Mouse (Mus musculus) neural tube, embryonic 12.5 days (tissue): Measurements from ENCODE around the gene Endod1. TPM values are rescaled to one million over a fixed set of nuclear protein-coding genes. Genes with fewer than 3 reads are reported as not detected.

Source experiments
- ATAC-seq: fragments of 200-750 bp; cut with Nextera tagmentation; 2 replicates; pipeline ENCODE4 v1.8.0; 2017; ENCODE audit warnings: low read depth, mild to moderate bottlenecking, moderate TSS enrichment, moderate library complexity; ENCODE audit not compliant: low FRiP score
- H3K27ac ChIP-seq: fragments of 300-500 bp; sonication (generic); 2 replicates; pipeline ENCODE4 v1.5.1; 2016
- H3K27me3 ChIP-seq: fragments of 300-500 bp; sonication (generic); replicated peaks from 2 replicates; pipeline ENCODE4 v1.6.1; 2016; ENCODE audit warnings: mild to moderate bottlenecking
- H3K36me3 ChIP-seq: fragments of 300-500 bp; sonication (generic); 2 replicates; pipeline ENCODE4 v1.6.1; 2016; ENCODE audit warnings: mild to moderate bottlenecking
- H3K4me1 ChIP-seq: fragments of 300-500 bp; sonication (generic); 2 replicates; pipeline ENCODE4 v1.6.1; 2016
- H3K4me2 ChIP-seq: fragments of 300-500 bp; sonication (generic); replicated peaks from 2 replicates; pipeline ENCODE4 v1.6.1; 2016; ENCODE audit warnings: mild to moderate bottlenecking
- H3K4me3 ChIP-seq: fragments of 300-500 bp; sonication (generic); 2 replicates; pipeline ENCODE4 v1.5.1; 2016
- H3K9ac ChIP-seq: fragments of 300-500 bp; sonication (generic); 2 replicates; pipeline ENCODE4 v1.6.1; 2016; ENCODE audit warnings: mild to moderate bottlenecking
- H3K9me3 ChIP-seq: fragments of 300-500 bp; sonication (generic); 2 replicates; pipeline ENCODE4 v1.6.1; 2016; ENCODE audit warnings: mild to moderate bottlenecking
- WGBS: fragments of 180-500 bp; shearing (Covaris S2); methylation state at CpG from one replicate; pipeline ENCODE4 v1.1.7; 2016; 5-methylcytosine and 5-hydroxymethylcytosine counted together
- polyA plus RNA-seq: library from polyadenylated mRNA; unstranded; fragments of >200 nt; fragmentation: Nextera tagmentation; extraction: Ambion mirVana; gene quantifications from 2 replicates; pipeline ENCODE4 v1.2.1, GENCODE M21; 2016

The Endod1 gene
- polyA plus RNA-seq, 1 experiment from 2014 or later, result 11.7 TPM

DNA sequence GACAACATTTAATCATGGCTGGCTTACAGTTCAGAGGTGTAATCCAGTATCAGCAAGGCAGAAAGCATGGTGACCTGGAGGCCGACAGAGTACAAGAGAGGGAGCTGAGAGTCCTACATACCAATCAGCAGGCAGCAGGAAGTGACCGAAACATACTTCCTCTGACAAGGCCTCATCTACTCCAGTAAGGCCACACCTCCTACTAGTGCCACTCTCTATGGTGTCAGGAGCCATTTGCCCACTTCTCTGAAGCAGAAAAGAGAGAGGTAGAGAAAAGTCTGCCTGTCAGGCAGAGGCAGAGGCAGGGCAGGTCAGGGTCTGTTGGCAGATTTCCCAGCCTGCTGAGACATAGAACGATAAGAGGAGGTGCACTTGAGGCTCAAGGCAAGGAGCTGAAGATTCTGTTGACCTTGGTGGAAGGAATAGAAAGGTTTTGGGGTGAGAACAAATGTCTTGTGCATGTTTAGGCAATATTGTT, 10.6 kb upstream of the Endod1 start:
- Histone ChIP-seq H3K36me3 (no peaks in the 10 kb centered on the region), H3K27me3 (no peaks in the 10 kb centered on the region), H3K9ac (no peak overlapping the region), H3K4me3 (no peak overlapping the region), H3K4me2 (no peak overlapping the region), H3K9me3 (no peaks in the 10 kb centered on the region), H3K4me1 (no peaks in the 10 kb centered on the region; the same call in 1 of the 2 replicates), H3K27ac (no peak overlapping the region)
- ATAC-seq, result no peak
- WGBS, result 90% methylated on average over 3 of the region's 3 CpGs

DNA sequence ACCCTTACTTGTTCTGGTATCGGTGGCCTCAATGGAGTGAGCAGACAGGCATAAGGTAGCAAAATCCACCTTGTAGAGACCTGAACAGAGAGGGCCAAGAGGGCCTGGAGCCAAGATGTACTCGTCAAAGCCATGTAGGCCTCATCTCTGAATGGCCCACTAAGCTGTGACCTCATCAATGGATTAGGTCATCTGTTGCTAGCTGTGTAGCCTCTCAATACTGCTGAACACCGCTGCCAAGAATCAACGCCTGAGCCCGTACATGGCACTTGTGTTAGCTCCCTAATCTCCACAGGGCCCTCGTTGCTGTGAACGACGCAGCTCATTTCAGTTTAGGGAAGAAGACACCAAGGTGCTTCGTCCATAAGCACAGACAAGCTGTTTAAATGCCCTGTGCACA, 10.0 kb upstream of the Endod1 start:
- H3K9me3 ChIP-seq, result no peaks in the 10 kb centered on the region
- H3K36me3 ChIP-seq, result no peaks in the 10 kb centered on the region
- no peak overlapping the region for H3K4me3 ChIP-seq
- H3K27ac ChIP-seq, result no peak overlapping the region
- H3K27me3 ChIP-seq, result no peaks in the 10 kb centered on the region
- WGBS, result 94% methylated on average over 9 of the region's 9 CpGs
- ATAC-seq, result no peak
- no peak overlapping the region for H3K4me2 ChIP-seq
- no peaks in the 10 kb centered on the region; the same call in 1 of the 2 replicates for H3K4me1 ChIP-seq
- no peak overlapping the region for H3K9ac ChIP-seq

DNA sequence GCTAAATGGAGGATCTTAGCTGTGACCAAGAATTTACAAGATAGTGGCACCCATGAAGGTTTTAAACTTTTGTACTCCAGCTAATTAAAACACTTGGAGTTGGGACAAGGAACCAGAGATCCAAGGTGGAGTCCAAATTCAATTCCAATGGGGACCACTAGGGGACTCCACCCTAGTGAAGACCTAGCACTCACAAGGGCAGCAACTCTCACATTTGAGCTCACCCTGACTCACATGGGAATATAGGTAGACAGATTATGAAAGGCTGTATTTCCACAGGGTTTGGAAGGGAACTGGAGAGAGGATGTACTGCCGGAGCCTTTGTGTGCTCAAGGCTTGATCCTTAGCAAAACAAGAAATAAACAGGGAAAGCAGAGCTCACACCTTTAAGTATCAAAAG, 9.0 kb upstream of the Endod1 start:
- ATAC-seq, result no peak
- H3K4me2 ChIP-seq, result no peak overlapping the region
- WGBS, result 98% methylated on average over 1 of the region's 1 CpGs

DNA sequence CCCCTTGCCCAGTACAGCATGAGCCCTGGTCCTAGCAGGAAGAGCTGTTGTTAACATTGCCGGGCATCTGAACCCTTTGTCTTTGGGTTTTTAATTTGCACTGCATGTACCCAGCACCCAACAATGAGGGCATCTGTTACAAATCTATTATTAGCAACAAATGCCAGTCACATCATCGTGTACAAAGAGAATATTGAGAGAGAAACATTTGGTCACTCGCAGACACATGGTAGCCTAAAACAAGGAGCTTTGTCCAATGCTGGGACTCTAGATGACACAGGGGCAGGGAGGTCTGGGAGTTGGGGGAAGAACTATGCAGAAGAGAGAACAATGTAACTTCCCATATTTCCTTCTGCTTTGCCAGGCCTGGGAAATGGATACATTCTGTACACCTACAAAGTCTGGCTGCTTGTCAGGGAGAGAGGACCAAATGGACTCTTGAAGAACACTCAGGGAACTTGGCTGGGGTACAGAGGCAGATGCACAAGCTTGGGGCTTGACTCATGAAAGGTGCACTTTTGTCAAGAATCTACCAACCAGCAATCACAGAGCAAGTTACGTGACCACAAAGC, 7.8 kb upstream of the Endod1 start:
- no peaks in the 10 kb centered on the region for H3K27me3 ChIP-seq
- H3K9ac ChIP-seq, result no peak overlapping the region
- H3K9me3 ChIP-seq, result no peaks in the 10 kb centered on the region
- no peak overlapping the region for H3K4me2 ChIP-seq
- H3K4me1 ChIP-seq, result no peaks in the 10 kb centered on the region; the same call in 1 of the 2 replicates
- no peak for ATAC-seq
- no peak overlapping the region for H3K4me3 ChIP-seq
- 69% methylated on average over 4 of the region's 4 CpGs for WGBS
- H3K27ac ChIP-seq, result no peak overlapping the region
- no peaks in the 10 kb centered on the region for H3K36me3 ChIP-seq

More for the DNA sequence above, 9.0 kb upstream of the Endod1 start:
- Histone ChIP-seq H3K4me1 (no peaks in the 10 kb centered on the region; the same call in 1 of the 2 replicates), H3K4me3 (no peak overlapping the region), H3K27ac (no peak overlapping the region), H3K9ac (no peak overlapping the region), H3K36me3 (no peaks in the 10 kb centered on the region), H3K27me3 (no peaks in the 10 kb centered on the region), H3K9me3 (no peaks in the 10 kb centered on the region)

DNA sequence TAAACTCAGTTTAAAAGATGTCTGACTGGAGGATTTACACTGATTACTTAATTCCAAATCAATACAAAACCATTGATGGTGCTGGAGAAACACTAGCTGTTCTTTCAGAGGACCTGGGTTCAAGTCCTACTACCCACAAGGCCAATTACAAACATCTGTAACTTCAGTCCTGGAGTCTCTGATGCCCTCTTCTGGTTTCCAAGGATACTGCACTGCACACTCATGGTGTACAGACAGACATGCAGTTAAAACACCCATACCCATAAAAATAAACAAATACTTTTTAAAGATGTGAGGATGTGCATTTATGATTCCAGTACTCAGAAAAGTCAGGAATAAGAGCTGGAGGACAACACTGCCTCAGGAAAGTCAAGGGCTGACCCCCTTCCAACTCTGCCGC, 6.7 kb upstream of the Endod1 start:
- H3K4me2 ChIP-seq, result no peak overlapping the region
- H3K9me3 ChIP-seq, result no peaks in the 10 kb centered on the region
- no peaks in the 10 kb centered on the region for H3K36me3 ChIP-seq
- H3K4me1 ChIP-seq, result no peaks in the 10 kb centered on the region; the same call in 1 of the 2 replicates
- no peak overlapping the region for H3K27ac ChIP-seq
- no peak for ATAC-seq
- no peak overlapping the region for H3K9ac ChIP-seq
- 97% methylated on average over 1 of the region's 1 CpGs for WGBS
- no peak overlapping the region for H3K4me3 ChIP-seq
- H3K27me3 ChIP-seq, result no peaks in the 10 kb centered on the region

DNA sequence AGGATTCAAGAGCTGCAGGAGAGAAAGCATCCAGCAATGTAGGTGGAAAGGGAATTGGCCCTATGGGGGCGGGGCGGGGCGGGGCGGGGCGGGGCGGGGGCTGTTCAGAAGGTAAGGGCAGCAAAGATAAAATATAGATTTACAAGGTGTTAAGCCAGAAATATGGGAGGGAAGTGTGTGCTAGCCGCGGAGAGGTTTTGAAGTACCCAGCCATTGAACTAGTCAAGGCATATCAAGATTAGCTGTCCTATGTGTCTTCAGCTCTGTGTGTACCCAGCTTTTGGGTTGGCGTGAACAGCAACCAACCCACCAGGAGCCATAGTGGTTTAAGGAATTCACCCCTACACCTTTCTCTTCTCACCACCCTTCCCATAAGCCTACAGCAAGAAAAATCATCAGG, 5.5 kb upstream of the Endod1 start:
- no peak overlapping the region for H3K27ac ChIP-seq
- no peaks in the 10 kb centered on the region; the same call in 1 of the 2 replicates for H3K4me1 ChIP-seq
- no peak overlapping the region for H3K4me2 ChIP-seq
- no peak overlapping the region for H3K4me3 ChIP-seq
- H3K9me3 ChIP-seq, result no peaks in the 10 kb centered on the region
- H3K9ac ChIP-seq, result no peak overlapping the region
- no peaks in the 10 kb centered on the region for H3K27me3 ChIP-seq
- no peaks in the 10 kb centered on the region for H3K36me3 ChIP-seq
- 68% methylated on average over 9 of the region's 9 CpGs for WGBS
- ATAC-seq, result no peak

DNA sequence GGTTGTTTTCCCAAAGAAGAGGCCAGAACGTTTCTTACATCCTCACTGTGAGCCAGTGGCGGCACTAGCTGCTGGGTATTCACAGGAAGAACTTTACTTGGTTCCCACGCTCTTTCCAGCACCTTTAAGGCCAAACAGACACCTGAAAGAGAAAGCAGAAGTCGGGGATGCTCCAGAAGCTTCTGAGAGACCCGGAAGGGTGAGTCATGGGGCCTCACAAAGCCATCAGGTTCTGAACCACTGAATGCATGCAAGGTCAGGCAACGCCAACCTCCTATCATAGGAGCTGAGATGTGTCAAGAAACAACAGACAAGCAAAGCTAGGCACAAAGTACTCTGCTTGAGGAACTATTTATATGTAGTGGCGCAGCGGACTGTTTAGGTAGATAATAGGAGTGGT, 4.4 kb upstream of the Endod1 start:
- Histone ChIP-seq H3K4me2 (no peak overlapping the region), H3K27me3 (no peaks in the 10 kb centered on the region), H3K4me3 (no peak overlapping the region), H3K4me1 (no peaks in the 10 kb centered on the region; the same call in 1 of the 2 replicates), H3K9me3 (no peaks in the 10 kb centered on the region), H3K36me3 (no peaks in the 10 kb centered on the region), H3K27ac (no peak overlapping the region), H3K9ac (no peak overlapping the region)
- ATAC-seq, result no peak
- 84% methylated on average over 8 of the region's 8 CpGs for WGBS

DNA sequence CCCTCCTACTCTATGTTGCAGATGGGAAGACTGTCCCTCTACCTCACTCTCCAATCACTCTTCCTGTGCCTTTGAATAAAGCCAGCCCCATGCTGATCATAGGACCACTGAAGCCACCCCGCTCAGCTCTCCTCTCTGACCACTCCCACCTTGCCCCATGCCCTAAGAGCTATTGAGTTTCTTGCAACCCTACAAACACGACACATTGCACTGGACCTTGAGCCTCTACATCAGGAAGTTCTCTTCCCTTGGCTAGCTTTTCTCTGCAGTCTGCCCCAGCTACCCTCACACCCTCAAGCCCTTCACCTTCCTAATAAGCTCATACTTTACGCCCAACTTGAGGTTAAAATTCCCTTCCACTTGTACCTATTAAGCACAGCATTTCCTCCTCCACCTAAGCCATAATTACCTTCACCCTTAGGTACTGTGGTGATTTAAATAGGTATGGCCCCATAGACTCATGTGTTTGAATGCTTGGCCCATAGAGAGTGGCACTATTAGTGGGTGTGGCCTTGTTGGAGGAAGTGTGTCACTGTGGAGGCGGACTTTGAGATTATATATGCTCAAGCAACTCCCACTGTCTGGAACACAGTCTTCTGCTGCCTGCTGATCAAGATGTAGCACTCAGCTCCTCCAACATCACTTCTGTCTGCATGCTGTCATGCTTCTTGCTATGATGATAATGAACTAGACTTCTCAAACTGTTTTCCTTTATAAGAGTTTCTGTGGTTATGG, 2.0 kb upstream of the Endod1 start:
- no peak for ATAC-seq
- no peaks in the 10 kb centered on the region; the same call in 1 of the 2 replicates for H3K27me3 ChIP-seq
- H3K4me1 ChIP-seq, result peaks cover 5% of the 10 kb centered on the region; the same call in 1 of the 2 replicates
- H3K4me3 ChIP-seq, result no peak overlapping the region
- H3K36me3 ChIP-seq, result no peaks in the 10 kb centered on the region
- no peaks in the 10 kb centered on the region for H3K9me3 ChIP-seq
- 86% methylated on average over 4 of the region's 4 CpGs for WGBS
- H3K9ac ChIP-seq, result no peak overlapping the region
- H3K4me2 ChIP-seq, result no peak overlapping the region
- no peak overlapping the region for H3K27ac ChIP-seq

DNA sequence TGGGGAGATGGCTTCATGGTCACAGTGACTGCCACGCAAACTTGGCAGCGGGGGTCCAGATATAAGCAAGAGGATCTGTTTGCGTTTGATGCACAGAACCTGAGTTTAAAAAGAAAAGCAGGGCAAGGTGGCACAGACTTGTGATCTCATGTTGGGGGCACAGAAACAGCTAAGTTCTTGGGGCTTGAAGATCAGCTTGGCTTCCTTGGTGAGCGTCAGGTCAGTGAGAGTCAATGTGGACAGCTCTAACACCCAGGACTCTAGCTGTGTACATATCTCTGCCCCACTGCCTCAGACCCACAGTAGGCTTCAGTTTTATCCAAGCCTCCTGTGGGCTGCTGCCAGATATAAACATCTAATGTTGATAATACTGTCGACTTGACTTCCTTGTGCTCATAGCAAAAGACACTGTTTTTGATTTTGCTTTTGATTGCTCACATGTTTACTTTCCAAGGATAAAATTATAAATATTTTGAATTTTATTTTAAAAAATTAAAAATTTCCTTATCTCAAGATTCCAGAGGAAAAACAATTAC, 1.0 kb upstream of the Endod1 start:
- no peak for ATAC-seq
- Histone ChIP-seq H3K27ac (no peak overlapping the region), H3K9me3 (no peaks in the 10 kb centered on the region), H3K9ac (no peak overlapping the region), H3K27me3 (no peaks in the 10 kb centered on the region; the same call in 1 of the 2 replicates), H3K4me2 (0 out of 2 replicates have a peak overlapping the region, but pooled peaks have one; percentile 84), H3K36me3 (no peaks in the 10 kb centered on the region), H3K4me3 (no peak overlapping the region), H3K4me1 (peaks cover 5% of the 10 kb centered on the region; the same call in 1 of the 2 replicates)
- 81% methylated on average over 5 of the region's 5 CpGs for WGBS

DNA sequence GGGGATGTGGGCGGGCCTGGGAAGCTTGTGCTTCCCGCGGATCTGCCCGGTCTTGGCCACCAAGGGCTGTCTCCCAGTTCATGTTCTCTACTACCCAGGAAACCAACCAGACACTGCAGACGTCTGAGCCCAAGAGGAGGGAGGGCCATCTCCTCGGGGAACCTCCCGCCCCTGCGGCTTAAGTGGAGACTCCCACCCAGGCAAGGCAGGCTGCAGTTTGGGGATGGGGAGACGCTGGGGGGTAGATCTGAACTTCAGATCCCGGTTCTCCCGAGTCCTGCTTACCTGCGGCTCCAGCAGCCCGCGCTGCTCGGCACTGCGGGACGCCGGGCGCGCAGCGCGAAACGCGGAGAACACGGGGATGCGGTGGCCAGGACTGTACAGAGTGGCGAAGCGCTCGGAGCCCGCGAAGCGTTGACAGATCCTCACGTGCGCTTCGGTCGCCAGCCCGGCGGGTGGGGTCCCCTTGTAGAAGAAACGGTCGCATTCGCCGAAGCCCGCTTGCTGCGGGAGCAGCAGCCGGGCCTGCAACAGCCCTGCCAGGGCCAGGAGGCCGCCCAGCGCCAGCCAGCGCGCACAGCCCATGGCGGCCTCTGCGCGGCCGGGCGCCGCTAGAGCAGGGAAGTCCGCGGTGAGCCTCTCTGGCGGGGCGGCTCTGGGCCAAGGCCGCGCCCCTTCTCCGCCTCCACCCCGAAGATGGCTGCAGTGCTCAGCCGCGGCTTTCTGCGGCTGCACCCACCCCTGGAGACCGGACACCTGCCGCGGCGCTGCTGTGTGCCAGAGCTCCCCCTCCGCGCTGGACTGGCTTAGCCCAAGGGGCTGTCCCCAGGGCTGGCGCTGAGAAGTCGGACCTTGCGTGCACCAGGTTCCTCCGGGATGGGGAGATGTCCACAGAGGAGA, 671 bp downstream of the Endod1 start:
- H3K4me1 ChIP-seq, result peaks cover 5% of the 10 kb centered on the region; the same call in 1 of the 2 replicates
- no peaks in the 10 kb centered on the region for H3K9me3 ChIP-seq
- H3K27ac ChIP-seq, result 0 out of 2 replicates have a peak overlapping the region, but pooled peaks have one; percentile 4
- peak overlapping the region; percentile 78 for H3K9ac ChIP-seq
- H3K36me3 ChIP-seq, result no peaks in the 10 kb centered on the region
- peak overlapping the region; percentile 84 for H3K4me2 ChIP-seq
- ATAC-seq, result peak; percentile 93
- under 1% methylated on average over 76 of the region's 76 CpGs for WGBS
- no peaks in the 10 kb centered on the region; the same call in 1 of the 2 replicates for H3K27me3 ChIP-seq
- peak overlapping the region; percentile 66 for H3K4me3 ChIP-seq

DNA sequence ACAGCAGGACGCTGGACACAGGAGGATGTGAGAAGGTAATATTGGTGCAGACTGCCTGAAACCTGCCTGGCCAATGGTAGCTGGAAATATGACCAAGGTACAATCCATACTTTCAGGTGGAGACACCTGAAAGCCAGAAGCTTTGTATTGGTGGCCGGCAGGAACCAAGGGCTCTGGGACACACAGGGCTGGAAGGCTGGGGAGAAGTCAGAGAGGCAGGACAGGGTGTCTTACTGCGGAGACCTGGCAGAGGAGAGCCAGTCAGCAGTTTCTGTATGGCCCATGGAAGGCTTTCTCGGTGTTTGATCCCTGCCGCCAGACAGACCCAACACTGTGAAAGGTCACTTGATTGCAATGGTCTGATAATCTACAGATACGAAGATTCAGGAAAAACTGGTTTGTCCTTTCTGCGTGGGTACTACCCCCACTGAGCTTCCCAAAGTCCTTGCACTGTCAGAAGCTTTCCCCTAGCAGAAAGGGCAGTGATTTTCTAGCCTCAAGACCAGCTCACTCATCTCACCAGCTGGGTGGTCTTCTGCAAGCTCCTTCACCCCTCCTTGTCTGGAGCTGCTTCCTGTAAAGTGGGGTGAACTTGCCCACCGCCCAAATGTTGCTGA, 1.4 kb downstream of the Endod1 start:
- H3K9me3 ChIP-seq, result no peaks in the 10 kb centered on the region
- H3K9ac ChIP-seq, result peak overlapping the region; percentile 78
- 25% methylated on average over 8 of the region's 8 CpGs for WGBS
- H3K4me2 ChIP-seq, result peak overlapping the region; percentile 84
- H3K4me3 ChIP-seq, result peak overlapping the region; percentile 66
- no peak for ATAC-seq
- H3K27ac ChIP-seq, result no peak overlapping the region
- H3K27me3 ChIP-seq, result no peaks in the 10 kb centered on the region; the same call in 1 of the 2 replicates
- H3K36me3 ChIP-seq, result no peaks in the 10 kb centered on the region
- peaks cover 5% of the 10 kb centered on the region; the same call in 1 of the 2 replicates for H3K4me1 ChIP-seq
